Mouse (Mus musculus) spleen, adult 2 months (tissue): ENCODE data around the gene Sgta. TPM values are rescaled to one million over a fixed set of nuclear protein-coding genes. Genes with fewer than 3 reads are reported as not detected.
A peak's percentile ranks its signal among the peaks of the same experiment; 100 is the strongest.

ENCODE experiments used
- DNase-seq, 2 experiments: peaks; one replicate each; pipeline versions ENCODE4 v3.0.0 to v3.0.0-alpha.2; 2012 to 2021; ENCODE audit warnings: low spot score in 2 of 2, low read depth in 1 of 2
- H3K27ac ChIP-seq: fragments of 200-500 bp; 2 replicates; pipeline ENCODE4 v1.5.1; 2012; ENCODE audit warnings: low read length, inconsistent platforms; ENCODE audit not compliant: insufficient read depth
- H3K27me3 ChIP-seq: fragments of 200-500 bp; 2 replicates; pipeline ENCODE4 v1.6.1; 2012; ENCODE audit warnings: mild to moderate bottlenecking, moderate library complexity, low read length, inconsistent platforms; ENCODE audit not compliant: control insufficient read depth, insufficient read depth
- H3K36me3 ChIP-seq: fragments of 200-500 bp; 2 replicates; pipeline ENCODE4 v1.6.1; 2012; ENCODE audit warnings: mild to moderate bottlenecking, low read length, inconsistent platforms; ENCODE audit not compliant: control insufficient read depth, insufficient read depth
- H3K4me1 ChIP-seq: fragments of 200-500 bp; 2 replicates; pipeline ENCODE4 v1.6.1; 2011; ENCODE audit warnings: inconsistent platforms; ENCODE audit not compliant: control insufficient read depth, insufficient read depth, insufficient read length
- H3K4me3 ChIP-seq: fragments of 200-500 bp; 2 replicates; pipeline ENCODE4 v1.5.1; 2011; ENCODE audit warnings: mild to moderate bottlenecking, inconsistent platforms; ENCODE audit not compliant: insufficient read depth, insufficient read length; ENCODE audit errors: extremely low read depth
- CTCF ChIP-seq: fragments of 200-500 bp; IDR thresholded peaks from 2 replicates; pipeline ENCODE4 v1.5.1; 2011; ENCODE audit warnings: mild to moderate bottlenecking, inconsistent platforms; ENCODE audit not compliant: insufficient read depth, insufficient read length, insufficient replicate concordance; ENCODE audit errors: extremely low read depth
- POLR2A ChIP-seq: fragments of 200-500 bp; IDR thresholded peaks from 2 replicates; pipeline ENCODE4 v1.6.1; 2011; ENCODE audit warnings: low read depth, low read length, inconsistent platforms
- WGBS: fragments of 180-500 bp; shearing (Covaris S2); methylation state at CpG from one replicate; pipeline ENCODE4 v1.1.7; 2018; 5-methylcytosine and 5-hydroxymethylcytosine counted together
- polyA plus RNA-seq: library from polyadenylated mRNA; depleted of rRNA; stranded (reverse); fragments of >200 nt; gene quantifications from 2 replicates; pipeline ENCODE4 v1.2.3, GENCODE M21; 2012; rRNA removed

The Sgta gene
- polyA plus RNA-seq, 1 experiment, result 88.8 TPM

- Histone ChIP-seq H3K4me1 (peaks cover 3% of the 10 kb centered on the region; the same call in 1 of the 2 replicates), H3K36me3 (no peaks in the 10 kb centered on the region), H3K27me3 (no peaks in the 10 kb centered on the region), H3K27ac (no peak overlapping the region), H3K4me3 (no peak overlapping the region)
- TF ChIP-seq POLR2A (no peak), CTCF (no peak)
- DNase-seq, result no peak
- 82% methylated on average over 8 of the region's 8 CpGs for WGBS
Observed at GRCm38 (mm10) chr10:80997332-80997731, 62.6 kb downstream of the Sgta start.

GRCm38 (mm10) chr10:80996501-80996900 is 63.5 kb downstream of the Sgta start:
- H3K4me3 ChIP-seq, result no peak overlapping the region
- H3K4me1 ChIP-seq, result peaks cover 3% of the 10 kb centered on the region; the same call in 1 of the 2 replicates
- WGBS, result 91% methylated on average over 8 of the region's 8 CpGs
- no peak overlapping the region for H3K27ac ChIP-seq
- H3K27me3 ChIP-seq, result no peaks in the 10 kb centered on the region
- H3K36me3 ChIP-seq, result no peaks in the 10 kb centered on the region
- DNase-seq, result no peak
- TF ChIP-seq CTCF (no peak), POLR2A (no peak)

- H3K36me3 ChIP-seq, result no peaks in the 10 kb centered on the region
- H3K27me3 ChIP-seq, result no peaks in the 10 kb centered on the region
- peaks cover 8% of the 10 kb centered on the region; the same call in 1 of the 2 replicates for H3K4me1 ChIP-seq
- WGBS, result 12% methylated on average over 21 of the region's 21 CpGs
- DNase-seq, result peak in 1 of 2 experiments; percentile 71
- no peak overlapping the region for H3K4me3 ChIP-seq
- TF ChIP-seq CTCF (peak; percentile 94), POLR2A (no peak)
- H3K27ac ChIP-seq, result no peak overlapping the region
Observed at GRCm38 (mm10) chr10:80995091-80995632, 64.8 kb downstream of the Sgta start.

- WGBS, result 51% methylated on average over 4 of the region's 4 CpGs
- H3K4me3 ChIP-seq, result no peak overlapping the region
- H3K4me1 ChIP-seq, result peaks cover 10% of the 10 kb centered on the region; the same call in 1 of the 2 replicates
- TF ChIP-seq CTCF, result no peak
- no peak for TF ChIP-seq POLR2A
- H3K36me3 ChIP-seq, result no peaks in the 10 kb centered on the region
- no peak for DNase-seq
- H3K27ac ChIP-seq, result no peak overlapping the region
- H3K27me3 ChIP-seq, result no peaks in the 10 kb centered on the region
Observed at GRCm38 (mm10) chr10:80994621-80995020, 65.4 kb downstream of the Sgta start.

Other genes with a start within 250 kb of the Sgta start
- not detected in 2 replicates for gene Jsrp1, start 246.7 kb downstream of the Sgta start, polyA plus RNA-seq
- gene Oaz1, start 233.5 kb downstream of the Sgta start, polyA plus RNA-seq, result 730 and 862 TPM in 2 replicates
- 0.02 TPM in 2 replicates for gene Lingo3, start 216.1 kb downstream of the Sgta start, polyA plus RNA-seq
- gene Lsm7, start 205.0 kb downstream of the Sgta start, polyA plus RNA-seq, result 84.0 and 103 TPM in 2 replicates
- gene Sppl2b, start 204.9 kb downstream of the Sgta start, polyA plus RNA-seq, result 127 and 130 TPM in 2 replicates
- 0.08 and 0.09 TPM in 2 replicates for gene Tmprss9, start 188.3 kb downstream of the Sgta start, polyA plus RNA-seq
- gene Timm13, start 159.2 kb downstream of the Sgta start, polyA plus RNA-seq, result 123 and 133 TPM in 2 replicates
- 11.0 and 13.2 TPM in 2 replicates for gene Lmnb2, start 141.9 kb downstream of the Sgta start, polyA plus RNA-seq
- gene Gadd45b, start 130.1 kb downstream of the Sgta start, polyA plus RNA-seq, result 35.7 and 46.8 TPM in 2 replicates
- gene Gng7, start 45.2 kb downstream of the Sgta start, polyA plus RNA-seq, result 0.75 and 0.91 TPM in 2 replicates
- gene Diras1, start 34.5 kb downstream of the Sgta start, polyA plus RNA-seq, result 0.04 TPM in 1 of 2 replicates, not detected in the other
- 22.3 and 26.0 TPM in 2 replicates for gene Slc39a3, start 22.8 kb downstream of the Sgta start, polyA plus RNA-seq
- 17.9 and 27.2 TPM in 2 replicates for gene Thop1, start 9.9 kb upstream of the Sgta start, polyA plus RNA-seq
- gene Creb3l3, start 38.7 kb upstream of the Sgta start, polyA plus RNA-seq, result 0.27 and 0.32 TPM in 2 replicates
- gene Map2k2, start 45.7 kb upstream of the Sgta start, polyA plus RNA-seq, result 135 and 201 TPM in 2 replicates
- 64.6 and 95.2 TPM in 2 replicates for gene Zbtb7a, start 75.0 kb upstream of the Sgta start, polyA plus RNA-seq
- gene Pias4, start 107.7 kb upstream of the Sgta start, polyA plus RNA-seq, result 36.1 and 45.8 TPM in 2 replicates
- gene Eef2, start 116.5 kb upstream of the Sgta start, polyA plus RNA-seq, result 1,457 and 1,736 TPM in 2 replicates
- gene Dapk3, start 122.8 kb upstream of the Sgta start, polyA plus RNA-seq, result 58.0 and 84.5 TPM in 2 replicates
- not detected in 2 replicates for gene 4930442H23Rik, start 123.7 kb upstream of the Sgta start, polyA plus RNA-seq
- not detected in 2 replicates for gene Nmrk2, start 141.9 kb upstream of the Sgta start, polyA plus RNA-seq
- gene Atcay, start 170.7 kb upstream of the Sgta start, polyA plus RNA-seq, result 0.92 and 0.95 TPM in 2 replicates
- 5.5 and 6.1 TPM in 2 replicates for gene Zfr2, start 173.0 kb upstream of the Sgta start, polyA plus RNA-seq
- 22.5 and 30.0 TPM in 2 replicates for gene Matk, start 192.8 kb upstream of the Sgta start, polyA plus RNA-seq
- gene Mrpl54, start 206.8 kb upstream of the Sgta start, polyA plus RNA-seq, result 63.6 and 86.9 TPM in 2 replicates
- 63.0 and 77.1 TPM in 2 replicates for gene Apba3, start 206.8 kb upstream of the Sgta start, polyA plus RNA-seq
- 8.1 and 10.6 TPM in 2 replicates for gene Tjp3, start 231.4 kb upstream of the Sgta start, polyA plus RNA-seq
- gene Pip5k1c, start 232.8 kb upstream of the Sgta start, polyA plus RNA-seq, result 93.2 and 111 TPM in 2 replicates